Mouse (Mus musculus) stomach, embryonic 16.5 days (tissue): Measurements from ENCODE around the gene Dctn1. TPM values are rescaled to one million over a fixed set of nuclear protein-coding genes. Genes with fewer than 3 reads are reported as not detected.
A peak's percentile ranks its signal among the peaks of the same experiment; 100 is the strongest.

ENCODE experiments used
- ATAC-seq: fragments of 200-750 bp; cut with Nextera tagmentation; 2 replicates; pipeline ENCODE4 v1.8.0; 2017; ENCODE audit warnings: moderate number of reproducible peaks, moderate TSS enrichment; ENCODE audit not compliant: insufficient read depth, low FRiP score
- H3K27ac ChIP-seq: fragments of 300-500 bp; sonication (generic); 2 replicates; pipeline ENCODE4 v1.5.1; 2014; ENCODE audit warnings: low read length
- H3K27me3 ChIP-seq: fragments of 300-500 bp; sonication (generic); 2 replicates; pipeline ENCODE4 v1.6.1; 2014; ENCODE audit warnings: low read length, control low read depth, mixed read lengths; ENCODE audit not compliant: control insufficient read depth, insufficient read depth
- H3K36me3 ChIP-seq: fragments of 300-500 bp; sonication (generic); 2 replicates; pipeline ENCODE4 v1.6.1; 2014; ENCODE audit warnings: low read length; ENCODE audit not compliant: control insufficient read depth, insufficient read depth
- H3K4me1 ChIP-seq: fragments of 300-500 bp; sonication (generic); 2 replicates; pipeline ENCODE4 v1.6.1; 2014; ENCODE audit warnings: low read length, control low read depth, mixed read lengths; ENCODE audit not compliant: control insufficient read depth, insufficient read depth
- H3K4me2 ChIP-seq: fragments of 300-500 bp; sonication (generic); 2 replicates; pipeline ENCODE4 v1.6.1; 2014; ENCODE audit warnings: low read depth, low read length, mixed read lengths
- H3K4me3 ChIP-seq: fragments of 300-500 bp; sonication (generic); replicated peaks from 2 replicates; pipeline ENCODE4 v1.5.1; 2014; ENCODE audit warnings: mild to moderate bottlenecking, low read length
- H3K9ac ChIP-seq: fragments of 300-500 bp; sonication (generic); 2 replicates; pipeline ENCODE4 v1.6.1; 2014; ENCODE audit warnings: low read length
- H3K9me3 ChIP-seq: fragments of 300-500 bp; sonication (generic); replicated peaks from 2 replicates; pipeline ENCODE4 v1.6.1; 2016; ENCODE audit warnings: low read length, control low read depth; ENCODE audit not compliant: control insufficient read depth
- WGBS: fragments of 180-500 bp; shearing (Covaris S2); extraction: QIAGEN DNeasy Blood & Tissue Kit; methylation state at CpG from one replicate; pipeline ENCODE4 v1.1.7; 2014; 5-methylcytosine and 5-hydroxymethylcytosine counted together
- polyA plus RNA-seq: library from polyadenylated mRNA; unstranded; fragments of >200 nt; fragmentation: Nextera tagmentation; extraction: Ambion mirVana; gene quantifications from 2 replicates; pipeline ENCODE4 v1.2.1, GENCODE M21; 2015

The Dctn1 gene
- polyA plus RNA-seq, 1 experiment from 2014 or later, result 74.1 TPM

- H3K9ac ChIP-seq, result peak within 1 kb of the TSS; percentile 85
- no peaks in the 10 kb centered on the region for H3K9me3 ChIP-seq
- no peak for ATAC-seq
- H3K4me1 ChIP-seq, result peaks cover 35% of the 10 kb centered on the region
- H3K4me2 ChIP-seq, result peak within 1 kb of the TSS; percentile 66
- peak within 1 kb of the TSS; percentile 99 for H3K27ac ChIP-seq
- peak within 1 kb of the TSS; percentile 54 for H3K4me3 ChIP-seq
- no peaks in the 10 kb centered on the region for H3K27me3 ChIP-seq
- 64% methylated on average over 7 of the region's 7 CpGs for WGBS
- no peaks in the 10 kb centered on the region for H3K36me3 ChIP-seq
These were observed 30.7 kb upstream of the Dctn1 start, which contains the start of gene Rtkn for GRCm38 (mm10) chr6:83134951-83135513. Rtkn (plus strand) TSS chr6:83135463.

GRCm38 (mm10) chr6:83135571-83136161, 30.1 kb upstream of the Dctn1 start:
- H3K9ac ChIP-seq, result peak overlapping the region; percentile 85
- H3K9me3 ChIP-seq, result no peaks in the 10 kb centered on the region
- H3K4me2 ChIP-seq, result peak overlapping the region; percentile 66
- H3K27me3 ChIP-seq, result no peaks in the 10 kb centered on the region
- peak overlapping the region; percentile 99 for H3K27ac ChIP-seq
- 4% methylated on average over 37 of the region's 37 CpGs for WGBS
- ATAC-seq, result peak; percentile 4; the same call in 1 of the 2 replicates
- H3K4me1 ChIP-seq, result peaks cover 35% of the 10 kb centered on the region
- H3K4me3 ChIP-seq, result peak overlapping the region; percentile 54
- no peaks in the 10 kb centered on the region for H3K36me3 ChIP-seq

- ATAC-seq, result no peak
- WGBS, result 17% methylated on average over 5 of the region's 5 CpGs
These were observed 29.3 kb upstream of the Dctn1 start for GRCm38 (mm10) chr6:83136291-83136880.

GRCm38 (mm10) chr6:83136881-83137575, 28.7 kb upstream of the Dctn1 start:
- Histone ChIP-seq H3K27me3 (no peaks in the 10 kb centered on the region), H3K4me2 (peak overlapping the region; percentile 66), H3K4me3 (peak overlapping the region; percentile 54), H3K4me1 (peaks cover 31% of the 10 kb centered on the region), H3K9me3 (no peaks in the 10 kb centered on the region), H3K36me3 (no peaks in the 10 kb centered on the region), H3K9ac (peak overlapping the region; percentile 85), H3K27ac (peak overlapping the region; percentile 99)
- peak; percentile 84 for ATAC-seq
- WGBS, result under 1% methylated on average over 26 of the region's 26 CpGs

More at GRCm38 (mm10) chr6:83136291-83136880, 29.3 kb upstream of the Dctn1 start:
- Histone ChIP-seq H3K4me3 (peak overlapping the region; percentile 54), H3K36me3 (no peaks in the 10 kb centered on the region), H3K9me3 (no peaks in the 10 kb centered on the region), H3K27me3 (no peaks in the 10 kb centered on the region), H3K27ac (peak overlapping the region; percentile 99), H3K4me2 (peak overlapping the region; percentile 66), H3K9ac (peak overlapping the region; percentile 85), H3K4me1 (peaks cover 29% of the 10 kb centered on the region)

- ATAC-seq, result peak; percentile 86
- Histone ChIP-seq H3K4me2 (peak overlapping the region; percentile 66), H3K36me3 (no peaks in the 10 kb centered on the region), H3K9ac (peak overlapping the region; percentile 85), H3K27ac (peak overlapping the region; percentile 99), H3K4me3 (peak overlapping the region; percentile 54), H3K27me3 (no peaks in the 10 kb centered on the region), H3K9me3 (no peaks in the 10 kb centered on the region), H3K4me1 (peaks cover 36% of the 10 kb centered on the region)
- 0% methylated on average over 12 of the region's 12 CpGs for WGBS
These were observed 28.2 kb upstream of the Dctn1 start for GRCm38 (mm10) chr6:83137576-83137950.

GRCm38 (mm10) chr6:83138056-83138455, 27.7 kb upstream of the Dctn1 start:
- H3K27me3 ChIP-seq, result no peaks in the 10 kb centered on the region
- H3K4me3 ChIP-seq, result peak overlapping the region; percentile 54
- H3K36me3 ChIP-seq, result no peaks in the 10 kb centered on the region
- H3K4me1 ChIP-seq, result peaks cover 38% of the 10 kb centered on the region
- peak overlapping the region; percentile 99 for H3K27ac ChIP-seq
- H3K4me2 ChIP-seq, result peak overlapping the region; percentile 66
- H3K9me3 ChIP-seq, result no peaks in the 10 kb centered on the region
- H3K9ac ChIP-seq, result peak overlapping the region; percentile 85
- 0 out of 2 replicates have a peak, but pooled peaks have one; percentile 7 for ATAC-seq
- WGBS, result under 1% methylated on average over 11 of the region's 11 CpGs

GRCm38 (mm10) chr6:83140044-83140443, 25.7 kb upstream of the Dctn1 start:
- WGBS, result 86% methylated on average over 8 of the region's 8 CpGs
- no peaks in the 10 kb centered on the region for H3K36me3 ChIP-seq
- no peaks in the 10 kb centered on the region for H3K27me3 ChIP-seq
- no peak overlapping the region for H3K9ac ChIP-seq
- no peak overlapping the region for H3K4me3 ChIP-seq
- H3K9me3 ChIP-seq, result no peaks in the 10 kb centered on the region
- H3K27ac ChIP-seq, result no peak overlapping the region
- H3K4me2 ChIP-seq, result no peak overlapping the region
- no peak for ATAC-seq
- H3K4me1 ChIP-seq, result peaks cover 35% of the 10 kb centered on the region

GRCm38 (mm10) chr6:83141636-83142035, 24.1 kb upstream of the Dctn1 start:
- H3K36me3 ChIP-seq, result no peaks in the 10 kb centered on the region
- no peak for ATAC-seq
- peak overlapping the region; percentile 61 for H3K27ac ChIP-seq
- H3K4me2 ChIP-seq, result peak overlapping the region; percentile 57
- peak overlapping the region; percentile 64 for H3K9ac ChIP-seq
- WGBS, result 48% methylated on average over 4 of the region's 4 CpGs
- H3K27me3 ChIP-seq, result no peaks in the 10 kb centered on the region
- H3K4me1 ChIP-seq, result peaks cover 28% of the 10 kb centered on the region
- no peaks in the 10 kb centered on the region for H3K9me3 ChIP-seq
- H3K4me3 ChIP-seq, result peak overlapping the region; percentile 30; the same call in 1 of the 2 replicates
